Mouse (Mus musculus) thymus, postnatal 4 days (tissue): ENCODE results near the gene Dars2.
"Not testable (repeated sequence)": the region's sequence is repeated elsewhere in the genome, so short reads cannot be mapped to it uniquely, and the experiment has no call there.

Experiments
- DNase-seq: peaks from one replicate; pipeline ENCODE4 v3.0.0; 2021

The Dars2 gene

GRCm38 (mm10) chr1:161035281-161035785 is 35.1 kb downstream of the Dars2 start:
- peak; percentile 66 for DNase-seq

GRCm38 (mm10) chr1:161034435-161035280 is 35.8 kb downstream of the Dars2 start, which contains the start of gene Zbtb37:
TSS of gene Zbtb37 (minus strand) at chr1:161034849.
- peak; percentile 100 for DNase-seq

GRCm38 (mm10) chr1:161033856-161034434 is 36.5 kb downstream of the Dars2 start:
- DNase-seq: no peak

GRCm38 (mm10) chr1:161032345-161032744 is 38.1 kb downstream of the Dars2 start:
- DNase-seq: no peak

GRCm38 (mm10) chr1:161031881-161032280 is 38.6 kb downstream of the Dars2 start:
- no peak for DNase-seq

- no peak for DNase-seq
These were observed 40.4 kb downstream of the Dars2 start for GRCm38 (mm10) chr1:161030058-161030457.

- not testable (repeated sequence) for DNase-seq
These were observed 42.0 kb downstream of the Dars2 start for GRCm38 (mm10) chr1:161028427-161028826.

GRCm38 (mm10) chr1:161027196-161027595 is 43.3 kb downstream of the Dars2 start:
- DNase-seq: no peak

- no peak for DNase-seq
These were observed 44.8 kb downstream of the Dars2 start for GRCm38 (mm10) chr1:161025410-161026210.

GRCm38 (mm10) chr1:161020051-161020450 is 50.4 kb downstream of the Dars2 start:
- DNase-seq: no peak

GRCm38 (mm10) chr1:161016378-161016777 is 54.1 kb downstream of the Dars2 start:
- no peak for DNase-seq

GRCm38 (mm10) chr1:161010436-161010835 is 60.0 kb downstream of the Dars2 start:
- no peak for DNase-seq

GRCm38 (mm10) chr1:161008038-161008437 is 62.4 kb downstream of the Dars2 start:
- no peak for DNase-seq

GRCm38 (mm10) chr1:161006471-161006870 is 64.0 kb downstream of the Dars2 start:
- DNase-seq: no peak

GRCm38 (mm10) chr1:161005526-161005925 is 64.9 kb downstream of the Dars2 start:
- no peak for DNase-seq

GRCm38 (mm10) chr1:161004942-161005341 is 65.5 kb downstream of the Dars2 start:
- DNase-seq: no peak

GRCm38 (mm10) chr1:160993851-160994250 is 76.6 kb downstream of the Dars2 start:
- no peak for DNase-seq
